Mouse (Mus musculus) cerebral cortex, adult 2 months (tissue): Measurements from ENCODE around the gene Dap3.

ENCODE experiments used
- WGBS: fragments of 180-500 bp; shearing (Covaris S2); methylation state at CpG from one replicate; pipeline ENCODE4 v1.1.7; 2018; 5-methylcytosine and 5-hydroxymethylcytosine counted together

Gene Dap3

DNA sequence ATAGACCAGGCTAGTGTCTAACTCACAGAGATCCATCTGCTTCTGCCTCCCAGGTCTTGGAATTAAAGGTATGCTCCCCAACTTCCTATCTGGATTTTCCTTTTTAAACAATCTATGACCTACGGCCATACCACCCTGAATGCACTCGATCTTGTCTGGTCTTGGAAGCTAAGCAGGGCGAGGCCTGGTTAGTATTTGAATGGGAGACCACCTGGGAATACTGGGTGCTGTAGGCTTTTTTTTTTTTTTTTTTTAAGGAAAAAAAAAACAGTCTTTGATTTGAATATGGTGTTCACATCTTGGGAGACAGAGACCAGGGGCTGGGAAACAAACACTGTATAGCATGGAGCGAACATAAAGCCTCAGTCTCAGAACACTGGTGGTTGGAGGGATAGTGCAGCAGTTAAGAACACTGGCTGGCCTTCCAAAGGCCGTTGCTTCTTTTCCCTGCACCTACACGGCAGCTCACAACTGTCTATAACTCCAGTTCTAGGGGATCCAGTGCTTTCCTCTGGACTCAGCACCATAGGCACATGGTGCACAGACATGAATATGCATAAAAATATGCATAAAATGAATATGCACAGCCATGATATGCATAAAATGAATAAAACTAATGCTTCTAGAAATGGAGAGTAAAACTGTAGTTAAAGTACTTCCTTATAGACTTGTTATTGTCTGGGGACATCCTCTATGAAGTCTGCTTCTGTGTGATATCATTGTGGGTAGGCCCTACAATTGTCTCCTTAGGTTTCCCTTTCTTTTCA is 44.4 kb downstream of the Dap3 start:
- WGBS, result 83% methylated on average over 6 of the region's 6 CpGs

DNA sequence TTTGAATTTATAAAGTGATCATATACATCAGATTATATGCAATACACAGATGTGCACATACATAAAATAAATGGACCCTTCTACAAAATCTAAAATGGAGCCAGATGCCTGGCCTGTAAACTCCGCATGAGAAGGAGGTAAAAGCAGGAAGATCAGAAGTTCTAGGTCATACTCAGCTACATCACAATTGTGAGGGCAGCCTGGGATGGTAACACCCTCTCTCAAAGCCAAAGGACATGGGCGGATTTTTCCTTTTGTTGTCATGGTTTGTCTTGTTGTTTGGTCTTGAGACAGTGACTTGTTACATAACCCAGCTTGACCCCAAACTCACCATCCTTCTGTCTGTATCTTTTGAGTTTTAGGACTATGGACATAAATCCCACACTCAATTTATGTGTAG is 45.2 kb downstream of the Dap3 start:
- WGBS, result 96% methylated on average over 2 of the region's 2 CpGs

DNA sequence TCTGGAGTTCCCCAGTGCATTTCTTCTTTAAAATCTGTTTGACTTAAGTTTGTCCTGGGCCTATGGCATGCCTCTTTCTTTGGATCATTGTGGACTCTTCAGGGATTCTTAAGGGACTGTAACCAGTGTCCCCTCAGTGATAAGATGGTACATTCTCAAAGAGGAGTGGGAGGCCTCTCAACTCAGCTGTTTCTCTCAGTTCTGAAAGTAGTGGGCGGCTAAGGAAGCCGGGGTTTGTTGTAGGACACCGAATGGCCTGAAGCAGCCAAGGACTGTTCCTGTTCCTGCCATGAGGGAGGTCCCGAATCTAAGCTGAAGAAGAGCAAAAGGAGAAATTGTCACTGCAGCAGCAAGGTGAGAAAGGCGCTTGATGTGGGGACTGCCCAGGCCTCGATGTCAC is 45.8 kb downstream of the Dap3 start:
- WGBS, result 52% methylated on average over 6 of the region's 6 CpGs

DNA sequence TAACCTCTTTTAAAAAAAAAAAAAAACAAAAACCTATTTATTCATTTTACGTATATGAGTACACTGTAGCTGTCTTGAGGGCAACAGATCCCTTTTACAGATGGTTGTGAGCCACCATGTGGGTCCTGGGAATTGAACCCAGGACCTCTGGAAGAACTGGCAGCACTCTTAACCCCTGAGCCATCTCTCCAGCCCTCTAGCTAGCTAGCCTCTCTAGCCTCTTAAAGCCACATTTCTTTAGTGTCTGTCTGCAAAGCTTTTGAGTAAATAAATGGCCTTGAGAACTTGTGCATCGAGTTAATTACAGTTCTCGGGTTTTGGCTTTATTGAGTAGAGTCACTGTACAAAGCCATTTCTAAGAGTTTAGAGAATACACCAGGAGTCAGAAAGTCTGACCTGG is 46.2 kb downstream of the Dap3 start:
- 67% methylated on average over 3 of the region's 3 CpGs for WGBS

DNA sequence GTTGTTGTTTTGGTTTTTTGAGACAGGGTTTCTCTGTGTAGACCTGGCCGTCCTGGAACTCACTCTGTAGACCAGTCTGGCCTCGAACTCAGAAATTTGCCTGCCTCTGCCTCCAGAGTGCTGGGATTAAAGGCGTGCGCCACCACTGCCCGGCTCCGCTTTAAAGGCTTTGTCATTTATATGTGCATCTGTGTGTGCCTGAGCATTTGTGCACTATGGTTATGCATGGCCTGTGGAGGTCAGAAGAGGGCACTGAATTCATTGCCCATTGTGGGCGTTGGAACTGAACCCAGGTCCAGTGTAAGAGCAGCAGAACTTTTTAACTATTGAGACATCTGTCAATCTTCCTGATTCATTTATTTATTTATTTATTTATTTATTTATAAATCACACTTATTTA is 58.0 kb downstream of the Dap3 start:
- 96% methylated on average over 7 of the region's 7 CpGs for WGBS

DNA sequence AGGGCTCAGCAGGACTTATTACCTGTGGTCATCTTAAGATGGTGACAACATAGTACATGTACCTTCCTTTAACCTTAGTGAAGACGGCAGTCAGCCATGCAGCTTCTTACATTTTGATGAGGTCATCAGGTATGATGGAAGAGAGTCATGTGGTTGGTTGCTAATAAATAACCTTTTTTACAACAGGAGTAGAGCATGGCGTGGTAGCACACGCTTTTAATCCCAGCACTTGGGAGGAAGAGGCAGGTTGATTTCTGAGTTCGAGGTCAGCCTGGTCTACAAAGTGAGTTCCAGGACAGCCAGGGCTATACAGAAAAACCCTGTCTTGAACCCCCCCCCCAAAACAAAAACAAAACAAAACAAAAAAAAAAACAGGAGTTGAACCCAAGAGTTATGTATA is 68.4 kb downstream of the Dap3 start:
- WGBS, result 96% methylated on average over 4 of the region's 4 CpGs
